In genomic region chr11:3805362-3805761, GRCm38 (mm10) we compare ENCODE assay signal across 10 mouse cellular contexts. TPM values are rescaled to one million over a fixed set of nuclear protein-coding genes. Genes with fewer than 3 reads are reported as not detected.
DNase-seq lines count a peak whose midpoint lies in the region; TF ChIP-seq lines count a peak whose summit lies in the region.
"Had no signal": no experiment of that assay in that cellular context is flagged by ENCODE, and none has a peak within 500 bp of the region (broad histone marks: within the 10 kb centered on the region; RNA-seq: fewer than 3 reads in every experiment).

No protein-coding gene starts in this region.

- H3K4me1 ChIP-seq in heart, embryonic 10.5 days: no peaks in the 10 kb centered on the region
- no peaks in the 10 kb centered on the region for H3K4me1 ChIP-seq in spleen, adult 2 months (ENCODE audit: control insufficient read depth, insufficient read depth, insufficient read length)
- H3K4me1 ChIP-seq: embryonic facial prominence, embryonic 15.5 days; limb, embryonic 13.5 days had no signal

- 22% methylated on average over 3 of the region's 3 CpGs for WGBS in heart, embryonic 10.5 days
- 28% methylated on average over 3 of the region's 3 CpGs for WGBS in spleen, adult 2 months

- H3K27me3 ChIP-seq in heart, embryonic 10.5 days (ENCODE audit: insufficient read depth, poor library complexity, severe bottlenecking): peaks cover 9% of the 10 kb centered on the region; the same call in 1 of the 2 replicates
- no peaks in the 10 kb centered on the region for H3K27me3 ChIP-seq in spleen, adult 2 months (ENCODE audit: control insufficient read depth, insufficient read depth, low read length)
- H3K27me3 ChIP-seq: embryonic facial prominence, embryonic 15.5 days; limb, embryonic 13.5 days had no signal

- no peaks in the 10 kb centered on the region for H3K36me3 ChIP-seq in heart, embryonic 10.5 days
- H3K36me3 ChIP-seq in spleen, adult 2 months (ENCODE audit: control insufficient read depth, insufficient read depth, low read length): no peaks in the 10 kb centered on the region
- H3K36me3 ChIP-seq: embryonic facial prominence, embryonic 15.5 days; limb, embryonic 13.5 days had no signal

- no peak overlapping the region for H3K27ac ChIP-seq in heart, embryonic 10.5 days
- no peak overlapping the region for H3K27ac ChIP-seq in spleen, adult 2 months (ENCODE audit: insufficient read depth, low read length)
- H3K27ac ChIP-seq: embryonic facial prominence, embryonic 15.5 days; limb, embryonic 13.5 days had no signal

- TF ChIP-seq CTCF in spleen, adult 2 months (IDR thresholded peaks at IDR 0.05; ENCODE audit: extremely low read depth, insufficient read depth, insufficient read length, insufficient replicate concordance): peak; percentile 16; the same call in 1 of the 2 replicates

- H3K4me3 ChIP-seq in heart, embryonic 10.5 days: no peak overlapping the region
- H3K4me3 ChIP-seq in spleen, adult 2 months (ENCODE audit: extremely low read depth, insufficient read depth, insufficient read length): no peak overlapping the region
- H3K4me3 ChIP-seq: embryonic facial prominence, embryonic 15.5 days; limb, embryonic 13.5 days had no signal

- 0 out of 2 replicates have a peak, but pooled peaks cover 4% of the 10 kb centered on the region for H3K9me3 ChIP-seq in heart, embryonic 10.5 days
- H3K9me3 ChIP-seq: embryonic facial prominence, embryonic 15.5 days had no signal

- TF ChIP-seq POLR2A in spleen, adult 2 months (IDR thresholded peaks at IDR 0.05; ENCODE audit: low read depth, low read length): no peak

- intact Hi-C loops in heart, postnatal 10 days (cut with DNase I): no loop called here

- peak; percentile 14 to 38 for DNase-seq in heart, postnatal 10 days
- no peak for DNase-seq in heart, embryonic 10.5 days (ENCODE audit: low spot score)
- DNase-seq in spleen, adult 2 months (ENCODE audit: low read depth in 1 of 2, low spot score in 2 of 2): no peak
- DNase-seq in spleen, postnatal 36 days (ENCODE audit: low spot score in 2 of 2): no peak
- DNase-seq in c-Kit-positive CD71-positive TER-119-negative erythroid progenitor cells, embryonic 14.5 days (ENCODE audit: low read depth): peak; percentile 25
- peak; percentile 36 for DNase-seq in kidney, postnatal 10 days
- DNase-seq in right cerebral cortex, postnatal 4 days: peak; percentile 15
- DNase-seq in spleen, postnatal 14 days (ENCODE audit: low spot score in 2 of 2): no peak

RNA-seq across cellular contexts. Expression of gene Osbp2, which starts 58.3 kb away (rescaled TPM):
- total RNA-seq in heart, postnatal 10 days (2021): 1 to 10 TPM; 5.6 to 6.1 TPM
- polyA plus RNA-seq in heart, embryonic 10.5 days (2016; fragmentation: Nextera tagmentation; extraction: Ambion mirVana): 0.11 and 0.29 TPM in 2 replicates
- polyA plus RNA-seq in spleen, adult 2 months (2012; rRNA removed): 0.05 and 0.06 TPM in 2 replicates

Comparison
In these comparisons a context has a peak if more than half of its experiments do, and no peak if none do; other contexts are left out.
1. DNase-seq: peak in heart, postnatal 10 days (2 of 2), c-Kit-positive CD71-positive TER-119-negative erythroid progenitor cells, embryonic 14.5 days (single experiment), kidney, postnatal 10 days (single experiment) and right cerebral cortex, postnatal 4 days (single experiment); none in heart, embryonic 10.5 days (single experiment), spleen, adult 2 months (0 of 2), spleen, postnatal 36 days (0 of 2) and spleen, postnatal 14 days (0 of 2).